Mouse (Mus musculus): ENCODE results near the gene Rin2. TPM values are rescaled to one million over a fixed set of nuclear protein-coding genes. Genes with fewer than 3 reads are reported as not detected.

The Rin2 gene
- total RNA-seq, 2 experiments from 2014 or later: 2.1 to 2.9 TPM

Other genes with a start within 250 kb of the Rin2 start
- gene Naa20, start 226.9 kb downstream of the Rin2 start, total RNA-seq (2015): 88.0 and 96.1 TPM in 2 replicates
- 65.8 and 67.3 TPM in 2 replicates for gene Naa20, start 226.9 kb downstream of the Rin2 start, total RNA-seq (2017)

Measured in megakaryocyte progenitor cell, adult 5-6 weeks (primary cell).